Mouse (Mus musculus) thymus, postnatal 0 days (tissue): ENCODE results near the gene Adcy2. TPM values are rescaled to one million over a fixed set of nuclear protein-coding genes. Genes with fewer than 3 reads are reported as not detected.

Source experiments
- DNase-seq: peaks from one replicate; pipeline ENCODE4 v3.0.0-alpha.2; 2015; ENCODE audit warnings: low spot score
- polyA plus RNA-seq: library from polyadenylated mRNA; unstranded; fragments of >200 nt; fragmentation: Nextera tagmentation; extraction: Ambion mirVana; gene quantifications from 2 replicates; pipeline ENCODE4 v1.2.1, GENCODE M21; 2015

The Adcy2 gene
- polyA plus RNA-seq, 1 experiment from 2014 or later, result 0.08 TPM

- no peak for DNase-seq
Observed at GRCm38 (mm10) chr13:68572966-68573913, 426.1 kb downstream of the Adcy2 start.

- DNase-seq, result no peak
Observed at GRCm38 (mm10) chr13:68572247-68572646, 427.1 kb downstream of the Adcy2 start.
